Mouse (Mus musculus): ENCODE results near the gene Ybx2. TPM values are rescaled to one million over a fixed set of nuclear protein-coding genes. Genes with fewer than 3 reads are reported as not detected.

The Ybx2 gene
- total and polyA plus RNA-seq, 3 experiments: 16.7 to 64.2 (median 22.6) TPM

DNA sequence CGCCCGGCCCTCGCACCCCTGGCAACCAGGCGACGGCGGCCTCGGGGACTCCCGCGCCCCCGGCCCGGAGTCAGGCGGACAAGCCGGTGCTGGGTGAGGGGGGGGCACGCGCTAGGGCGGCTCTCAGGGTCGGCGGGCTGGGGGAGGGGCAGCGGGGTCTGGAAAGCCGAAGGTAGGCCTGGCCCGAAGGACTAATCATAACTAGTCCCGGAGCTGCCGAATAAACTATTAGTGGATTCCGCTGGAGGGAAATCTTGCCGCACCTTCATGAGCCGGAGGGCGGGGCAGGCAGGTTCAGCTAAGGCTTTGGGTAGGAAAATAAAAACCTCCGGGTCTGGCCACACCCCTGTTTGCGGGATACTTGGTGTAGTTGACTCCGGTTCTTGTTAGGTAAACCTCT, 560 bp downstream of the Ybx2 start:
- Histone ChIP-seq H3K9ac (ENCODE audit: low read depth, low read length) (peak overlapping the region; percentile 81), H3K36me3 (ENCODE audit: control insufficient read depth, insufficient read depth, low read length) (no peaks in the 10 kb centered on the region), H3K79me2 (replicated peaks; ENCODE audit: control insufficient read depth, insufficient read depth, low read length) (no peaks in the 10 kb centered on the region), H3K27ac (peak overlapping the region; percentile 71), H3K4me1 (ENCODE audit: control insufficient read depth, insufficient read depth, low read length) (peaks cover 11% of the 10 kb centered on the region), H3K4me3 (peak overlapping the region; percentile 50), H3K27me3 (ENCODE audit: control insufficient read depth, insufficient read depth, low read length) (no peaks in the 10 kb centered on the region)
- 2% methylated on average over 30 of the region's 30 CpGs for WGBS
- TF ChIP-seq POLR2A (IDR thresholded peaks at IDR 0.05; ENCODE audit: insufficient read depth, low read depth, low read length) (no peak), EP300 (IDR thresholded peaks at IDR 0.05; ENCODE audit: insufficient read depth, low read depth, low read length) (no peak), CTCF (IDR thresholded peaks at IDR 0.05) (no peak)
- DNase-seq: peak in 1 of 2 experiments; percentile 40
- intact Hi-C loops (cut with DNase I): no loop called here

DNA sequence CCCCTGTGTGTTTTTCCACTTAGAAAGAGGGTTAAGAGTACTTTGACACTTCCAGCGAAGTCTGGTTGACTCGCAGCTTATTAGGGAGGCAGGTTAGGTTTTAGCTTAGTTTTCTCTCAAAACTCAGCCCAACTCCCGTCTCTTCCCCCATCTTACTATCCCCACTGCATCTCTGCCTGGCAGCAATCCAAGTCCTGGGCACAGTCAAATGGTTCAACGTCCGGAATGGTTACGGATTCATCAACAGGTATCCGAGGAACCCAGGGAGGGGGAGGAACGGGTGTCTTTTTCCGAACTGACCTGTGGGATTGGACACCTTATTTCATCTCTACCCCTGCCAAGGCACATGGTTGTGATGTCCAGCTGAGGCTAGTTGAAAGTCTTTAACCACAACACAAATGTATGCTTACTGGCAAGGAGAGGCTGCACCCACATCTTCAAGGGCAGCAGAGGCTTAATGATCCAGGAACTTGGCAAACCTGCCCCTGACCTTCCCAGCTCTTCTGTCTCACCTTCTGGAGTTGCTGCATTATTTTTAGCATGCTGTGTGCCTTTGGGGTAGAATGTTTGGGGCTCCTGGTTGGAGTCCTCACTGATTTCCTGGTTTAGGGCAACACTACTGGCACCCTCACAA, 1.2 kb downstream of the Ybx2 start:
- H3K79me2 ChIP-seq (replicated peaks; ENCODE audit: control insufficient read depth, insufficient read depth, low read length): no peaks in the 10 kb centered on the region
- H3K27me3 ChIP-seq (ENCODE audit: control insufficient read depth, insufficient read depth, low read length): no peaks in the 10 kb centered on the region
- peak overlapping the region; percentile 50; the same call in 1 of the 2 replicates for H3K4me3 ChIP-seq
- peaks cover 11% of the 10 kb centered on the region for H3K4me1 ChIP-seq (ENCODE audit: control insufficient read depth, insufficient read depth, low read length)
- peak; percentile 38 to 53 for DNase-seq
- H3K27ac ChIP-seq: peak overlapping the region; percentile 71
- WGBS: 33% methylated on average over 9 of the region's 9 CpGs
- TF ChIP-seq POLR2A (IDR thresholded peaks at IDR 0.05; ENCODE audit: insufficient read depth, low read depth, low read length) (no peak), EP300 (IDR thresholded peaks at IDR 0.05; ENCODE audit: insufficient read depth, low read depth, low read length) (no peak), CTCF (IDR thresholded peaks at IDR 0.05) (no peak)
- intact Hi-C loops (cut with DNase I): no loop called here
- H3K9ac ChIP-seq (ENCODE audit: low read depth, low read length): peak overlapping the region; percentile 81
- no peaks in the 10 kb centered on the region for H3K36me3 ChIP-seq (ENCODE audit: control insufficient read depth, insufficient read depth, low read length)

DNA sequence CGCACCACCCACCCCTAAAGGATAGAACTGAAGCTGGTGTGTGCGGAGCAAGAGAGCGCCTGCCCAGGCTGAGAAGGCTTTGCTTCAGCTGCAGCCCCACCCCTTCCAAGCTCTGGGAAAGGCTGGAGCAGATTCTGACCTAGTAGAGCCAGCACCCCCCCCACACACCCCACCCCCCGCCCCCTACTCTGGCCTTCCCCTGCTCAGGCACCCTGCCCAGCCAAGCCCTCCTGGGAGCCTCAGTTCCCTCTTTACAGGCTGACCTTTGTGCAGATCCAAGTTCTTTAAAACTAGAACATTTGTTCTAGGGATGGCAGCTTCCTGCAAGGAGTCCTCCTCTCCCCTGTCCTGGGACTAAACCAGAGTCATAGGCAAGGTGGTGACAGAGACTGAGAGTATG, 1.8 kb downstream of the Ybx2 start:
- Histone ChIP-seq H3K79me2 (replicated peaks; ENCODE audit: control insufficient read depth, insufficient read depth, low read length) (no peaks in the 10 kb centered on the region), H3K4me3 (no peak overlapping the region), H3K36me3 (ENCODE audit: control insufficient read depth, insufficient read depth, low read length) (no peaks in the 10 kb centered on the region), H3K27ac (peak overlapping the region; percentile 71), H3K27me3 (ENCODE audit: control insufficient read depth, insufficient read depth, low read length) (no peaks in the 10 kb centered on the region), H3K4me1 (ENCODE audit: control insufficient read depth, insufficient read depth, low read length) (peaks cover 11% of the 10 kb centered on the region), H3K9ac (ENCODE audit: low read depth, low read length) (peak overlapping the region; percentile 34)
- intact Hi-C loops (cut with DNase I): no loop called here
- DNase-seq: peak; percentile 67 to 71
- TF ChIP-seq POLR2A (IDR thresholded peaks at IDR 0.05; ENCODE audit: insufficient read depth, low read depth, low read length) (0 out of 2 replicates have a peak, but pooled peaks have one; percentile 23), EP300 (IDR thresholded peaks at IDR 0.05; ENCODE audit: insufficient read depth, low read depth, low read length) (no peak)
- 21% methylated on average over 4 of the region's 4 CpGs for WGBS

DNA sequence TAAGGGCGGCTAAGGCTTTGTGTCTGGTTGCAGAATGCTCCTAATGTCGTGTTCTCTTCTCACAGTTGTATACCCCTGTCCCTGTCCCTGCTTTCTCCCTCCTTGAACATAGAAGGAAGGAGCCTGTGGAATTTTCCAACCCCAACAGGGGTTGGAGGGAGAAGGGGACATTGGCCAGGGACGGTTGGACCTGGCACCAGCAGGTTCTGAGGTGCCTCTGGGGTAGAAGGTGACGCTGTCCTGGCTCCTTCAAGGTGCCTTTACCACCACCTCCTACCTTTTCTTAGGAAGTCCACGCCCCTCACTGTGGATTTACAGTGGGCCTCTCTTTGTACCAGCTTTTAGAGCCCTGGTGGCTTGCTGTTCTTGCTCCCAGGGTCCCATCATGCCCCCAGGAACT, 2.2 kb downstream of the Ybx2 start:
- H3K27ac ChIP-seq: peak overlapping the region; percentile 71
- intact Hi-C loops (cut with DNase I): loop anchor here (1.0 kb wide), 1 partner anchor 8 kb away; no protein-coding TSS in a partner anchor
- 57% methylated on average over 5 of the region's 5 CpGs for WGBS
- DNase-seq: no peak
- peaks cover 11% of the 10 kb centered on the region for H3K4me1 ChIP-seq (ENCODE audit: control insufficient read depth, insufficient read depth, low read length)
- peak overlapping the region; percentile 34 for H3K9ac ChIP-seq (ENCODE audit: low read depth, low read length)
- TF ChIP-seq CTCF (IDR thresholded peaks at IDR 0.05) (no peak), EP300 (IDR thresholded peaks at IDR 0.05; ENCODE audit: insufficient read depth, low read depth, low read length) (no peak), POLR2A (IDR thresholded peaks at IDR 0.05; ENCODE audit: insufficient read depth, low read depth, low read length) (no peak)
- no peaks in the 10 kb centered on the region for H3K79me2 ChIP-seq (replicated peaks; ENCODE audit: control insufficient read depth, insufficient read depth, low read length)
- no peaks in the 10 kb centered on the region for H3K36me3 ChIP-seq (ENCODE audit: control insufficient read depth, insufficient read depth, low read length)
- H3K27me3 ChIP-seq (ENCODE audit: control insufficient read depth, insufficient read depth, low read length): no peaks in the 10 kb centered on the region
- H3K4me3 ChIP-seq: no peak overlapping the region

DNA sequence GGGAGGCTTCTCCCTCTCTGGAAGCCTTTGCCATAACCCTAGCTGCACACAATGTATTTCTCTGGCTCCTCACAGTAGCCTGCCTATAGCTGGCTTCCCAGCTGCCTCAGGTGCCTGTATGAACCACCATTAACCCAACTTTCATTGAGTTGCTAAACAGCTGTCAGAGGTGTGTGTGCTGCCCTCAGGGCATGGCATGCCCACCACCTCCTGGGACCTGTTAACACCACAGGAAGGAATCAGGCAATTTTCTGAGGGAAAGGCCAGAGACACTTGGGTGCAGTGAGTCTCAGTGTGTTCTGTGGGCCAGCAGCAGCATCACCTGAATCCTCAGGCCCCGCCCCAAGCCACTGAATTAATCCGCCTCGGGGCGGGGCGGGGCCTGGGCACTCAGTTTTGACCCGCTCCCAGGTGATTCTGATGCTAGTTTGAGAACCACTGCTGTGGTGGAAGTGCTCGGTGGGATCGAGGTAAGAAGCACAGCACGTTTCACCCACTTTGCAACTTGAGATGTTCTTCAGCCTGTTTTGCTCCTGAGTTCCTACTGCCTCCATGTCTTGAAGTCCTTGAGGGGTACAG, 2.9 kb downstream of the Ybx2 start:
- 47% methylated on average over 9 of the region's 9 CpGs for WGBS
- Histone ChIP-seq H3K36me3 (ENCODE audit: control insufficient read depth, insufficient read depth, low read length) (no peaks in the 10 kb centered on the region), H3K9ac (ENCODE audit: low read depth, low read length) (no peak overlapping the region), H3K79me2 (replicated peaks; ENCODE audit: control insufficient read depth, insufficient read depth, low read length) (no peaks in the 10 kb centered on the region), H3K4me1 (ENCODE audit: control insufficient read depth, insufficient read depth, low read length) (peaks cover 11% of the 10 kb centered on the region), H3K27ac (peak overlapping the region; percentile 71), H3K4me3 (no peak overlapping the region), H3K27me3 (ENCODE audit: control insufficient read depth, insufficient read depth, low read length) (no peaks in the 10 kb centered on the region)
- no peak for DNase-seq
- intact Hi-C loops (cut with DNase I): loop anchor here (1.0 kb wide), 1 partner anchor 8 kb away; no protein-coding TSS in a partner anchor
- TF ChIP-seq EP300 (IDR thresholded peaks at IDR 0.05; ENCODE audit: insufficient read depth, low read depth, low read length) (no peak), POLR2A (IDR thresholded peaks at IDR 0.05; ENCODE audit: insufficient read depth, low read depth, low read length) (peak; percentile 31; the same call in 1 of the 2 replicates), CTCF (IDR thresholded peaks at IDR 0.05) (no peak)

DNA sequence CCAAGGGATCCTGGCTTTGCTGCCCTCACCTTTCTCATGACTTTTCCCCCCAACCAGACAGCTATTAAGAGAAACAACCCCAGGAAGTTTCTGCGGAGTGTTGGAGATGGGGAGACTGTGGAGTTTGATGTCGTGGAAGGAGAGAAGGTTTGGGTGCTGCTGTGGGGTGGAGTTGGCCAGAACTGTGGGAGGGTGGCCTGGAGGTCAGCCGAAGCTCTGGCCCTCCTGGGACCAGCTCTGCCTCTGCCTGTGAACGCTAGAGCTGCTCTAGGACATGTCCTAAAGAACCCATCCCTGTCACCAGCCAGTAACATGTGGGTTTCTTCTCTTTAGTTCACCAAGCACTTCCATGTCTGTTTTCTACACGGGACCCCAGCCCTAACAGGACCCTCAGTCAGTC, 3.6 kb downstream of the Ybx2 start:
- H3K4me1 ChIP-seq (ENCODE audit: control insufficient read depth, insufficient read depth, low read length): peaks cover 11% of the 10 kb centered on the region
- WGBS: 49% methylated on average over 5 of the region's 5 CpGs
- intact Hi-C loops (cut with DNase I): no loop called here
- no peaks in the 10 kb centered on the region for H3K27me3 ChIP-seq (ENCODE audit: control insufficient read depth, insufficient read depth, low read length)
- no peaks in the 10 kb centered on the region for H3K79me2 ChIP-seq (replicated peaks; ENCODE audit: control insufficient read depth, insufficient read depth, low read length)
- peak overlapping the region; percentile 71 for H3K27ac ChIP-seq
- H3K9ac ChIP-seq (ENCODE audit: low read depth, low read length): no peak overlapping the region
- peak; percentile 5; the same call in 1 of the 2 replicates for TF ChIP-seq POLR2A (IDR thresholded peaks at IDR 0.05; ENCODE audit: insufficient read depth, low read depth, low read length)
- TF ChIP-seq CTCF (IDR thresholded peaks at IDR 0.05): no peak
- TF ChIP-seq EP300 (IDR thresholded peaks at IDR 0.05; ENCODE audit: insufficient read depth, low read depth, low read length): no peak
- no peak overlapping the region for H3K4me3 ChIP-seq
- no peak for DNase-seq
- peaks cover 1% of the 10 kb centered on the region; the same call in 1 of the 2 replicates for H3K36me3 ChIP-seq (ENCODE audit: control insufficient read depth, insufficient read depth, low read length)

Measured in heart, adult 2 months (tissue).